In genomic region chr5:123603496-123603895, GRCm38 (mm10) we compare ENCODE assay signal across 7 mouse cellular contexts. TPM values are rescaled to one million over a fixed set of nuclear protein-coding genes. Genes with fewer than 3 reads are reported as not detected.
DNase-seq lines count a peak whose midpoint lies in the region; ATAC-seq lines count a peak whose summit lies in the region.

No protein-coding gene starts in this region.

- DNase-seq in layer of hippocampus, adult 11-12 months (ENCODE audit: low spot score), result peak; percentile 68
- DNase-seq in layer of hippocampus, postnatal 25 days (ENCODE audit: extremely low spot score in 1 of 2, low spot score in 1 of 2), result no peak
- peak; percentile 90 for DNase-seq in brain, adult 2 months (ENCODE audit: low read depth, low spot score)
- DNase-seq in frontal cortex, adult 2 months (ENCODE audit: extremely low spot score in 1 of 2, low spot score in 1 of 2), result peak; percentile 76 to 78
- DNase-seq in left cerebral cortex, postnatal 14 days (ENCODE audit: low spot score in 2 of 2), result peak; percentile 70 to 84

- intact Hi-C loops in left cerebral cortex, postnatal 14 days (cut with DNase I), result no loop called here

- no peak for ATAC-seq in cerebellum, adult (ENCODE audit: insufficient number of reproducible peaks, low FRiP score, low TSS enrichment)
- no peak for ATAC-seq in erythroblast, adult 5-6 weeks (replicated peaks; ENCODE audit: low FRiP score, poor library complexity, severe bottlenecking)

RNA-seq across cellular contexts. Expression of gene Vps33a, which starts 30.7 kb away (rescaled TPM):
- 10 to 100 TPM; 80.6 to 82.4 TPM for total RNA-seq in layer of hippocampus, postnatal 25 days (2021)
- 50.9 and 56.4 TPM in 2 replicates for polyA plus RNA-seq in frontal cortex, adult 2 months (2012; rRNA removed)
- total RNA-seq in left cerebral cortex, postnatal 14 days (2021), result 10 to 100 TPM; 79.1 to 83.3 TPM
- total RNA-seq in erythroblast, adult 5-6 weeks (2015; ENCODE audit: low replicate concordance), result 7.7 and 11.5 TPM in 2 replicates
- total RNA-seq in erythroblast, adult 5-6 weeks (2017; ENCODE audit: low replicate concordance), result 6.3 and 9.5 TPM in 2 replicates

Comparison
In these comparisons a context has a peak if more than half of its experiments do, and no peak if none do; other contexts are left out.
1. DNase-seq: peak in layer of hippocampus, adult 11-12 months (single experiment), brain, adult 2 months (single experiment), frontal cortex, adult 2 months (2 of 2) and left cerebral cortex, postnatal 14 days (2 of 2); none in layer of hippocampus, postnatal 25 days (0 of 2).
2. RNA of gene Vps33a, which starts 30.7 kb away (total RNA-seq): 79.1 to 83.3 TPM in left cerebral cortex, postnatal 14 days and 80.6 to 82.4 TPM in layer of hippocampus, postnatal 25 days; 6.3 to 11.5 TPM in erythroblast, adult 5-6 weeks; every median in the first group is over 4 times any median in the second.